Mouse (Mus musculus) testis, adult 2 months (tissue): ENCODE results near the gene Slc2a1.

Experiments
- CTCF ChIP-seq: fragments of 200-500 bp; IDR thresholded peaks from 2 replicates; pipeline ENCODE4 v1.5.1; 2012; ENCODE audit warnings: low read depth, mild to moderate bottlenecking, inconsistent platforms, low read length, moderate library complexity; ENCODE audit not compliant: control insufficient read depth, insufficient read depth, insufficient replicate concordance
- POLR2A ChIP-seq: fragments of 200-500 bp; IDR thresholded peaks from 2 replicates; pipeline ENCODE4 v1.6.1; 2012; ENCODE audit warnings: low read depth, mild to moderate bottlenecking, inconsistent platforms, low read length, moderate library complexity; ENCODE audit not compliant: control insufficient read depth

- TF ChIP-seq POLR2A: no peak
- peak; percentile 39; the same call in 1 of the 2 replicates for TF ChIP-seq CTCF
Observed at GRCm38 (mm10) chr4:119142230-119142871, 33.8 kb downstream of the Slc2a1 start.
